Mouse (Mus musculus) liver, adult 2 months (tissue): Measurements from ENCODE around the gene Asb18.

Source experiments
- CTCF ChIP-seq: fragments of 200-500 bp; IDR thresholded peaks from 2 replicates; pipeline ENCODE4 v1.5.1; 2011; ENCODE audit warnings: low read depth, low read length, control low read depth
- POLR2A ChIP-seq: fragments of 200-500 bp; IDR thresholded peaks from 2 replicates; pipeline ENCODE4 v1.6.1; 2011; ENCODE audit warnings: low read length, control low read depth; ENCODE audit not compliant: insufficient read depth; ENCODE audit errors: extremely low read depth

DNA sequence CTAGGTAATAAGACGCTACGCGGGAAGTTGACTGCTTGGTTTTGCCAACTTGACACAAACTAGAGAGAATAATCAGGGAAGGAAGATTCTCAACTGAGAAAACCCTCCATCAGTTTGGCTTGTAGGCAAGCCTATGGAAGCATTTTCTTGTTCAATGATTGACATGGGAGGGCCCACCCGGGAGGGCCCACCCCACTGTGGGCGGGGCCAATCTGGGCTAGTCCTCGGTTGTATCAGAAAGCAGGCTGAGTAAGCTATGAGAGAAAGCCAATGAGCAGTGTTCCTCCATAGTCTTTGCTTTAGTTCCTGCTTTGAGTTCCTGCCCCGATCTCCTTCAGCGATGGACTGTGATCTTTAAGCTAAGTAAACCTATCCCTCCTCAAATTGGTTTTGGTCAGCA is 38.1 kb downstream of the Asb18 start:
- TF ChIP-seq CTCF (no peak), POLR2A (no peak)
